Mouse (Mus musculus) CH12.LX (cell line): ENCODE results near the gene Hck. TPM values are rescaled to one million over a fixed set of nuclear protein-coding genes. Genes with fewer than 3 reads are reported as not detected.
A peak's percentile ranks its signal among the peaks of the same experiment; 100 is the strongest.

Experiments
- DNase-seq: peaks from one replicate; pipeline ENCODE4 v3.0.0-alpha.2; 2013; ENCODE audit errors: extremely low read depth
- H3K27ac ChIP-seq: 2 replicates; pipeline ENCODE4 v1.5.1; 2012; ENCODE audit warnings: low read depth, mild to moderate bottlenecking, control low read depth, moderate library complexity; ENCODE audit not compliant: insufficient read depth
- H3K27me3 ChIP-seq: replicated peaks from 2 replicates; pipeline ENCODE3; 2012; ENCODE audit warnings: inconsistent platforms
- H3K36me3 ChIP-seq, 2 experiments: replicated peaks in 1 of 2; 2 replicates each; pipeline versions ENCODE3 to v1.6.1; 2012; ENCODE audit warnings: inconsistent platforms in 1 of 2, low read length in 1 of 2, mild to moderate bottlenecking in 1 of 2, mixed read lengths in 1 of 2, moderate library complexity in 1 of 2; ENCODE audit not compliant: control insufficient read depth in 1 of 2, insufficient read depth in 1 of 2
- H3K4me1 ChIP-seq, 2 experiments: 2 replicates each; pipeline ENCODE4 v1.6.1; 2012; ENCODE audit warnings: inconsistent platforms in 1 of 2, moderate library complexity in 1 of 2; ENCODE audit not compliant: insufficient read depth in 2 of 2, control insufficient read depth in 1 of 2
- H3K4me2 ChIP-seq: 2 replicates; pipeline ENCODE4 v1.6.1; 2012; ENCODE audit warnings: low read depth, mild to moderate bottlenecking, control low read depth; ENCODE audit not compliant: poor library complexity, insufficient read depth, severe bottlenecking
- H3K4me3 ChIP-seq, 3 experiments: fragments of 150-350 bp in 1 of 3; sonication (generic) in 1 of 3; replicated peaks in 1 of 3; 2 replicates each; pipeline versions ENCODE3 to v1.5.1; 2011 to 2012; ENCODE audit warnings: low read depth in 2 of 3, low read length in 2 of 3, mild to moderate bottlenecking in 2 of 3, moderate library complexity in 2 of 3, control low read depth in 1 of 3, improper control_type of control experiment in 1 of 3, inconsistent platforms in 1 of 3, mixed read lengths in 1 of 3; ENCODE audit not compliant: poor library complexity in 1 of 3
- H3K79me2 ChIP-seq: replicated peaks from 2 replicates; pipeline ENCODE4 v1.6.1; 2012; ENCODE audit warnings: mild to moderate bottlenecking, moderate library complexity; ENCODE audit not compliant: control insufficient read depth, poor library complexity, insufficient read depth, severe bottlenecking; ENCODE audit errors: extremely low read depth
- H3K9ac ChIP-seq: 2 replicates; pipeline ENCODE4 v1.6.1; 2012; ENCODE audit warnings: low read depth, mild to moderate bottlenecking, control low read depth, moderate library complexity; ENCODE audit not compliant: insufficient read depth
- H3K9me3 ChIP-seq: replicated peaks from 2 replicates; pipeline ENCODE3; 2012; ENCODE audit warnings: low read length, inconsistent platforms, mixed read lengths
- CHD1 ChIP-seq: IDR thresholded peaks from 2 replicates; pipeline ENCODE4 v1.6.1; 2012; ENCODE audit warnings: low read depth, low read length, improper control_type of control experiment, inconsistent platforms
- CHD2 ChIP-seq: IDR thresholded peaks from 2 replicates; pipeline ENCODE4 v1.6.1; 2011; ENCODE audit warnings: low read length, improper control_type of control experiment
- CTCF ChIP-seq, 2 experiments: IDR thresholded peaks in 1 of 2; conservative IDR thresholded peaks in 1 of 2; 2 replicates each; pipeline ENCODE4 v1.5.1; 2011 to 2012; ENCODE audit warnings: low read depth in 2 of 2, low read length in 2 of 2, improper control_type of control experiment in 1 of 2, inconsistent platforms in 1 of 2, mild to moderate bottlenecking in 1 of 2, moderate library complexity in 1 of 2
- E2F4 ChIP-seq: IDR thresholded peaks from 2 replicates; pipeline ENCODE4 v1.6.1; 2011; ENCODE audit warnings: low read depth, low read length, improper control_type of control experiment; ENCODE audit not compliant: insufficient replicate concordance
- ELF1 ChIP-seq: IDR thresholded peaks from 2 replicates; pipeline ENCODE4 v1.6.1; 2014; ENCODE audit warnings: low read depth, mild to moderate bottlenecking, inconsistent platforms, low read length, improper control_type of control experiment
- ETS1 ChIP-seq: conservative IDR thresholded peaks from 2 replicates; pipeline ENCODE4 v1.6.1; 2012; ENCODE audit warnings: low read depth, mild to moderate bottlenecking, inconsistent platforms, low read length, improper control_type of control experiment, moderate library complexity
- GABPA ChIP-seq: IDR thresholded peaks from 2 replicates; pipeline ENCODE4 v1.6.1; 2012; ENCODE audit warnings: low read depth, low read length, improper control_type of control experiment, inconsistent platforms; ENCODE audit not compliant: insufficient replicate concordance
- JUN ChIP-seq: IDR thresholded peaks from 2 replicates; pipeline ENCODE4 v1.6.1; 2011; ENCODE audit warnings: low read depth, mild to moderate bottlenecking, low read length, improper control_type of control experiment, moderate library complexity; ENCODE audit not compliant: insufficient read depth
- MAFK ChIP-seq: IDR thresholded peaks from 2 replicates; pipeline ENCODE4 v1.6.1; 2011; ENCODE audit warnings: low read length, improper control_type of control experiment; ENCODE audit not compliant: insufficient replicate concordance
- MAZ ChIP-seq: IDR thresholded peaks from 2 replicates; pipeline ENCODE4 v1.6.1; 2012; ENCODE audit warnings: low read depth, mild to moderate bottlenecking, inconsistent platforms, low read length, improper control_type of control experiment, moderate library complexity
- MXI1 ChIP-seq: IDR thresholded peaks from 2 replicates; pipeline ENCODE4 v1.6.1; 2011; ENCODE audit warnings: mild to moderate bottlenecking, low read depth, low read length, improper control_type of control experiment
- MYC ChIP-seq: IDR thresholded peaks from 2 replicates; pipeline ENCODE4 v1.6.1; 2011; ENCODE audit warnings: low read depth, mild to moderate bottlenecking, improper control_type of control experiment, low read length
- NRF1 ChIP-seq: IDR thresholded peaks from 2 replicates; pipeline ENCODE4 v1.6.1; 2014; ENCODE audit warnings: low read depth, mild to moderate bottlenecking, inconsistent platforms, low read length, improper control_type of control experiment, moderate library complexity
- PAX5 ChIP-seq: IDR thresholded peaks from 2 replicates; pipeline ENCODE4 v1.6.1; 2012; ENCODE audit warnings: low read length, inconsistent platforms, mixed read lengths
- POLR2A ChIP-seq: IDR thresholded peaks from 2 replicates; pipeline ENCODE4 v1.6.1; 2011; ENCODE audit warnings: low read depth, mild to moderate bottlenecking, improper control_type of control experiment, low read length
- POLR2AphosphoS2 ChIP-seq: IDR thresholded peaks from 2 replicates; pipeline ENCODE4 v1.6.1; 2011; ENCODE audit warnings: low read depth, low read length, improper control_type of control experiment
- RCOR1 ChIP-seq: conservative IDR thresholded peaks from 2 replicates; pipeline ENCODE4 v1.6.1; 2012; ENCODE audit warnings: low read depth, mild to moderate bottlenecking, inconsistent platforms, low read length, improper control_type of control experiment
- SIN3A ChIP-seq: IDR thresholded peaks from 2 replicates; pipeline ENCODE4 v1.6.1; 2012; ENCODE audit warnings: low read length, improper control_type of control experiment, inconsistent platforms
- SMC3 ChIP-seq: IDR thresholded peaks from 2 replicates; pipeline ENCODE4 v1.6.1; 2011; ENCODE audit warnings: low read depth, low read length, improper control_type of control experiment
- TCF12 ChIP-seq: IDR thresholded peaks from 2 replicates; pipeline ENCODE4 v1.6.1; 2014; ENCODE audit warnings: low read depth, mild to moderate bottlenecking, inconsistent platforms, low read length, improper control_type of control experiment
- UBTF ChIP-seq: IDR thresholded peaks from 2 replicates; pipeline ENCODE4 v1.6.1; 2012; ENCODE audit warnings: low read depth, mild to moderate bottlenecking, inconsistent platforms, low read length, improper control_type of control experiment, moderate library complexity
- USF2 ChIP-seq: conservative IDR thresholded peaks from 2 replicates; pipeline ENCODE4 v1.6.1; 2011; ENCODE audit warnings: low read depth, low read length, improper control_type of control experiment
- ZKSCAN1 ChIP-seq: IDR thresholded peaks from 2 replicates; pipeline ENCODE4 v1.6.1; 2012; ENCODE audit warnings: low read depth, inconsistent platforms, low read length, improper control_type of control experiment, borderline replicate concordance
- ZMIZ1 ChIP-seq: IDR thresholded peaks from 2 replicates; pipeline ENCODE4 v1.6.1; 2012; ENCODE audit warnings: low read depth, mild to moderate bottlenecking, inconsistent platforms, low read length, improper control_type of control experiment
- ZNF384 ChIP-seq: IDR thresholded peaks from 2 replicates; pipeline ENCODE4 v1.6.1; 2012; ENCODE audit warnings: low read depth, low read length, improper control_type of control experiment, inconsistent platforms
- dilution Hi-C: fragments of 300-500 bp; cut with MboI; formaldehyde crosslinking; loops from 2 replicates; pipeline ENCODE4 v1.14.3; 2020; ENCODE audit warnings: low sequenced_read_pairs; ENCODE audit not compliant: extremely low pct_unique_long_range_greater_than_20kb, extremely low pct_ligation_motif_present
- in situ Hi-C: fragments of 300-500 bp; cut with MboI; formaldehyde crosslinking; loops from 3 replicates; pipeline ENCODE4 v1.14.3; 2019; ENCODE audit warnings: low sequenced_read_pairs, low pct_ligation_motif_present, low pct_unique_long_range_greater_than_20kb, mixed read lengths
- polyA plus RNA-seq: library from polyadenylated mRNA; unstranded; fragments of >175 nt; gene quantifications from 2 replicates; pipeline ENCODE4 v1.2.1, GENCODE M21; 2012; ENCODE audit warnings: low read depth; ENCODE audit not compliant: insufficient read length
- total RNA-seq, 2 experiments: library from RNA; depleted of rRNA; stranded (reverse); fragments of 300-350 nt in 1 of 2; fragments of >200 nt in 1 of 2; gene quantifications; 2 replicates each; pipeline ENCODE4 v1.2.3; 2012 to 2014

Gene Hck
- total and polyA plus RNA-seq, 3 experiments = 0.08 to 0.68 (median 0.63) TPM

GRCm38 (mm10) chr2:153117051-153117486 lies 8.8 kb downstream of the Hck start:
- Histone ChIP-seq H3K4me3 (no peak overlapping the region), H3K27ac (no peak overlapping the region), H3K36me3 (no peaks in the 10 kb centered on the region), H3K4me2 (peak overlapping the region; percentile 58; the same call in 1 of the 2 replicates), H3K4me1 (peaks cover 6 to 7% of the 10 kb centered on the region in 2 experiments; a peak in 2 of 4 replicates), H3K79me2 (no peaks in the 10 kb centered on the region), H3K27me3 (peaks cover 66% of the 10 kb centered on the region), H3K9me3 (peaks cover 2% of the 10 kb centered on the region), H3K9ac (no peak overlapping the region)
- TF ChIP-seq CHD1 = no peak
- no peak for TF ChIP-seq ETS1
- TF ChIP-seq SIN3A = no peak
- dilution Hi-C loops (no loop called here), in situ Hi-C loops (no loop called here)
- DNase-seq = no peak

GRCm38 (mm10) chr2:153119488-153119887 lies 11.2 kb downstream of the Hck start:
- Histone ChIP-seq H3K4me3 (no peak overlapping the region), H3K79me2 (no peaks in the 10 kb centered on the region), H3K36me3 (no peaks in the 10 kb centered on the region), H3K4me2 (no peak overlapping the region), H3K9me3 (peaks cover 6% of the 10 kb centered on the region), H3K27ac (no peak overlapping the region), H3K4me1 (peaks cover 11 to 18% of the 10 kb centered on the region in 2 experiments; a peak in 2 of 4 replicates), H3K9ac (no peak overlapping the region), H3K27me3 (peaks cover 65% of the 10 kb centered on the region)
- in situ Hi-C loops = no loop called here
- TF ChIP-seq MYC = no peak
- TF ChIP-seq JUN = no peak
- no peak for TF ChIP-seq TCF12
- TF ChIP-seq POLR2AphosphoS2 = no peak
- no peak for TF ChIP-seq SIN3A
- no peak for TF ChIP-seq CTCF (conservative IDR thresholded peaks at IDR 0.05 in 1 of 2, IDR thresholded peaks at IDR 0.05 in 1 of 2; ENCODE audit: low read depth in 2 of 2, low read length in 2 of 2)
- TF ChIP-seq MAFK = no peak
- no peak for TF ChIP-seq ETS1
- TF ChIP-seq USF2 = no peak
- TF ChIP-seq ZMIZ1 = no peak
- TF ChIP-seq MAZ = no peak
- dilution Hi-C loops = no loop called here
- no peak for DNase-seq

GRCm38 (mm10) chr2:153120126-153120525 lies 11.9 kb downstream of the Hck start:
- Histone ChIP-seq H3K4me1 (peaks cover 11 to 18% of the 10 kb centered on the region in 2 experiments; a peak in 2 of 4 replicates), H3K36me3 (no peaks in the 10 kb centered on the region), H3K9ac (no peak overlapping the region), H3K9me3 (peaks cover 12% of the 10 kb centered on the region), H3K27ac (no peak overlapping the region), H3K27me3 (peaks cover 66% of the 10 kb centered on the region), H3K4me3 (no peak overlapping the region), H3K4me2 (no peak overlapping the region), H3K79me2 (no peaks in the 10 kb centered on the region)
- dilution Hi-C loops (no loop called here), in situ Hi-C loops (no loop called here)
- TF ChIP-seq RCOR1 (no peak), ZKSCAN1 (no peak), TCF12 (no peak), CHD2 (no peak), GABPA (no peak), ZNF384 (no peak), NRF1 (no peak), JUN (no peak), UBTF (no peak), POLR2AphosphoS2 (no peak), PAX5 (no peak), SMC3 (no peak), POLR2A (no peak), MXI1 (no peak), MAFK (no peak), E2F4 (no peak), USF2 (no peak), ELF1 (no peak), ZMIZ1 (no peak)
- DNase-seq = no peak
